In the genomic region with DNA sequence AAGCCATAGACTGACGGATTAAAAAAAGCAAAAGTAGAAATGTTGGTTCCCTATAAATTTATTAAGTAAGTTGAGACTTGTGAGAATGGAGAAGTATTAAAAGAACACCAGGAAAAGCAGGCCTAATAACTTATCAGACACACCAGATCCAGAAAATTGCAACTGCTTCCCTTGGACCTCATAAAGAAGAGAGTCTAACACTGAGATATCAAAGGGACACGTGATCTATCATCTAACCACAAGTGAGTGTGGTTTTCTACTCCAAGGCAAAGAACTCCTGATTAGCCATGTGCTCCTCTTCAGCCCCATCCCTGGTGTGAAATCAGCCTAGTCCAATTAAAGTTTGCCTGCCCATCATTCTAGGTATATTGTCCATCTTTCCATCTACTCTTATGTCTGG, we compare ENCODE assay signal across 1 mouse cellular context.
A peak's percentile ranks its signal among the peaks of the same experiment; 100 is the strongest.
TF ChIP-seq lines count a peak whose summit lies in the region.

No protein-coding gene starts in this region.

TF ChIP-seq in MEL, 35 proteins besides CTCF, POLR2A, EP300 and RAD21 (continued from another document):
- TF ChIP-seq MXI1 (IDR thresholded peaks at IDR 0.05; ENCODE audit: low read depth, low read length) (peak; percentile 38; the same call in 1 of the 2 replicates), MYC (IDR thresholded peaks at IDR 0.05; ENCODE audit: low read depth, low read length) (peak; percentile 98), ZC3H11A (IDR thresholded peaks at IDR 0.05; ENCODE audit: low read depth, low read length) (no peak), GATA1 (IDR thresholded peaks at IDR 0.05; ENCODE audit: low read depth, low read length) (peak; percentile 92), ETS1 (IDR thresholded peaks at IDR 0.05; ENCODE audit: low read depth, low read length) (peak; percentile 73), ZNF384 (IDR thresholded peaks at IDR 0.05; ENCODE audit: low read depth, low read length) (0 out of 2 replicates have a peak, but pooled peaks have one; percentile 27), CHD2 (IDR thresholded peaks at IDR 0.05; ENCODE audit: low read length) (no peak), TCF12 (IDR thresholded peaks at IDR 0.05; ENCODE audit: low read depth, low read length) (peak; percentile 94), ZKSCAN1 (IDR thresholded peaks at IDR 0.05; ENCODE audit: low read depth, low read length) (no peak), RCOR1 (IDR thresholded peaks at IDR 0.05; ENCODE audit: low read depth, low read length) (peak; percentile 90), NELFE (IDR thresholded peaks at IDR 0.05; ENCODE audit: low read depth, low read length) (no peak), GABPA (IDR thresholded peaks at IDR 0.05; ENCODE audit: low read depth, low read length) (no peak), HCFC1 (IDR thresholded peaks at IDR 0.05; ENCODE audit: low read depth, low read length) (0 out of 2 replicates have a peak, but pooled peaks have one; percentile 14), ELF1 (IDR thresholded peaks at IDR 0.05; ENCODE audit: low read depth, low read length) (no peak), ZMIZ1 (IDR thresholded peaks at IDR 0.05; ENCODE audit: low read depth, low read length) (no peak), TBP (IDR thresholded peaks at IDR 0.05; ENCODE audit: low read depth, low read length) (0 out of 2 replicates have a peak, but pooled peaks have one; percentile 10), USF1 (IDR thresholded peaks at IDR 0.05; ENCODE audit: low read depth, low read length) (peak; percentile 96), MEF2A (IDR thresholded peaks at IDR 0.05; ENCODE audit: extremely low read depth, insufficient replicate concordance, low read depth, low read length, poor library complexity, severe bottlenecking) (0 out of 2 replicates have a peak, but pooled peaks have one; percentile 21), UBTF (IDR thresholded peaks at IDR 0.05; ENCODE audit: borderline replicate concordance, insufficient read depth, low read depth, low read length) (no peak), MAX (IDR thresholded peaks at IDR 0.05; ENCODE audit: low read length) (peak; percentile 98), CHD1 (IDR thresholded peaks at IDR 0.05; ENCODE audit: low read depth, low read length) (no peak), SIN3A (IDR thresholded peaks at IDR 0.05; ENCODE audit: low read length) (peak; percentile 64)
